Mouse (Mus musculus) midbrain, embryonic 15.5 days (tissue): ENCODE results near the gene Tefm. TPM values are rescaled to one million over a fixed set of nuclear protein-coding genes. Genes with fewer than 3 reads are reported as not detected.

ENCODE experiments used
- polyA plus RNA-seq: library from polyadenylated mRNA; unstranded; fragments of >200 nt; fragmentation: Nextera tagmentation; extraction: Ambion mirVana; gene quantifications from 2 replicates; pipeline ENCODE4 v1.2.1, GENCODE M21; 2015

The Tefm gene
- polyA plus RNA-seq, 1 experiment from 2014 or later: 20.2 TPM

Other genes with a start within 250 kb of the Tefm start
- gene Utp6, start 179.8 kb downstream of the Tefm start, polyA plus RNA-seq: 36.2 and 37.0 TPM in 2 replicates
- gene Suz12, start 149.1 kb downstream of the Tefm start, polyA plus RNA-seq: 12.6 and 13.8 TPM in 2 replicates
- 11.9 and 12.3 TPM in 2 replicates for gene Crlf3, start 61.2 kb downstream of the Tefm start, polyA plus RNA-seq
- 5.1 TPM in 2 replicates for gene Atad5, start 52.8 kb downstream of the Tefm start, polyA plus RNA-seq
- 4.2 and 4.3 TPM in 2 replicates for gene Adap2, start 11.9 kb upstream of the Tefm start, polyA plus RNA-seq
- 3.3 and 3.9 TPM in 2 replicates for gene Rnf135, start 41.7 kb upstream of the Tefm start, polyA plus RNA-seq
- 72.7 and 74.7 TPM in 2 replicates for gene Rhot1, start 66.8 kb upstream of the Tefm start, polyA plus RNA-seq
- 9.2 and 10.8 TPM in 2 replicates for gene Rhbdl3, start 158.7 kb upstream of the Tefm start, polyA plus RNA-seq
- gene 5730455P16Rik, start 235.9 kb upstream of the Tefm start, polyA plus RNA-seq: 33.9 and 37.4 TPM in 2 replicates
- 183 and 194 TPM in 2 replicates for gene Zfp207, start 241.1 kb upstream of the Tefm start, polyA plus RNA-seq